Mouse (Mus musculus): Measurements from ENCODE around the gene Maml1. TPM values are rescaled to one million over a fixed set of nuclear protein-coding genes. Genes with fewer than 3 reads are reported as not detected.

The Maml1 gene
- polyA plus RNA-seq, 1 experiment from 2014 or later, result 4.6 TPM

DNA sequence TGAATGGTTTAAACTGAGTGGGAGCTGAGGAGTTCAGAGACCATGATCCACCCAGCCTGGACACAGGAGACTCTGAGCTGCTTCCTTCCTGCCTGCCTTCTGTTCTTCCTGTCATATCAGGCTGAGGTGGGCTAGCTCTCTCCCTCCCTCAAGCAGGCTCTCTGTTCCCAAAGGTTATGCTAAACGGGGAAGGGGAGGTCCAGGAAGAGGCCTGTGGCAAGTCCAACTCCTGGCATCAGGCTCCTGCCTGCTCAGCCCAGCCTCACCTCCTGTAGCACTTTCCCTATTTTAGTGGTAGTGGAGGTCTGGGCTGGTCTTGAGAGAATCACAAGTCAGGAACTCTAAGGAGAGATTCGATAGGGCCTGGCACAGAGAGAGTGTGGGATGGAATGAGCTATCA is 65.7 kb downstream of the Maml1 start:
- peak overlapping the region; percentile 85 for H3K4me3 ChIP-seq (replicated peaks)
- peak overlapping the region; percentile 99 for H3K9ac ChIP-seq (replicated peaks)
- no peaks in the 10 kb centered on the region for H3K9me3 ChIP-seq
- no peak for ATAC-seq
- H3K36me3 ChIP-seq, result peaks cover 6% of the 10 kb centered on the region; the same call in 1 of the 2 replicates
- H3K27me3 ChIP-seq, result peaks cover 12% of the 10 kb centered on the region; the same call in 1 of the 2 replicates
- H3K4me2 ChIP-seq (replicated peaks), result peak overlapping the region; percentile 91
- 33% methylated on average over 2 of the region's 2 CpGs for WGBS
- H3K4me1 ChIP-seq (replicated peaks), result peaks cover 59% of the 10 kb centered on the region
- H3K27ac ChIP-seq, result peak overlapping the region; percentile 95; the same call in 1 of the 2 replicates

DNA sequence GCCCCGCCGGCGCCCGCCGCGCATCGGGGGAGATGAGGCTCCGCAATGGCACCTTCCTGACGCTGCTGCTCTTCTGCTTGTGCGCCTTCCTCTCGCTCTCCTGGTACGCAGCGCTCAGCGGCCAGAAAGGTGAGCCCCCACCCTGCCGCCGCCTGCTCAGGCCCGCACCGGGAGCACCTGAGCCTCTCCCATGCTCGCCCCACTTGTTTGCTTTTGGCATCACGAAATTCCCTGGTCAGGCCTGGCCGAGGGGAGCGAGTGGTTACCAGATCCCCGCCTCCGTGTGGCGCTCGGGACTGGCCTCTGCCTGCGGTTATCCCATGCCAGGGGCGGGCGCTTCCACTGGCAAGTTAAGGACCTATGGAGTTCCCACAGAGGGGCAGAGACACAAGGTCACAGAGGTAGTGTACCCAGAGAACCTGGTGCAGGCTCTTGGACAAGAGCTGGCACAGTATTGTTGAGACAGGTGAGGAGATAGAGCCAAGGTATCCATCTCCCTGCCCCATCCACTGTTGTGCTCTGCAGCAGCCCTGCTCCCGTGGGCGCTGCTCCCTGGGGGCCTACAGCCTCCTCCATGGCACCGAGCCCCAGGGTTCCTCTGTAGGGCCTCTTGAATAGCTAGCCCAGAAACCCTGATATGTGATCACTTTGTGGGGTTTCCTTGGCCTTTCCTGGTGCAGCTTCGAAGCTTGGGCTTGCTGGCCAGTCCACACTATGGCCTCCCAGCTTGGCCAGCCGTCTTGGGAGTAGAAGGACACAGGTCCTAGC is 66.3 kb downstream of the Maml1 start:
- H3K27me3 ChIP-seq, result peaks cover 12% of the 10 kb centered on the region; the same call in 1 of the 2 replicates
- peak overlapping the region; percentile 95 for H3K27ac ChIP-seq
- peaks cover 56% of the 10 kb centered on the region for H3K4me1 ChIP-seq (replicated peaks)
- H3K9ac ChIP-seq (replicated peaks), result peak overlapping the region; percentile 99
- H3K4me2 ChIP-seq (replicated peaks), result peak overlapping the region; percentile 91
- no peaks in the 10 kb centered on the region for H3K9me3 ChIP-seq
- WGBS, result 3% methylated on average over 34 of the region's 34 CpGs
- ATAC-seq, result peak; percentile 35
- H3K36me3 ChIP-seq, result peaks cover 3% of the 10 kb centered on the region; the same call in 1 of the 2 replicates
- peak overlapping the region; percentile 85 for H3K4me3 ChIP-seq (replicated peaks)

DNA sequence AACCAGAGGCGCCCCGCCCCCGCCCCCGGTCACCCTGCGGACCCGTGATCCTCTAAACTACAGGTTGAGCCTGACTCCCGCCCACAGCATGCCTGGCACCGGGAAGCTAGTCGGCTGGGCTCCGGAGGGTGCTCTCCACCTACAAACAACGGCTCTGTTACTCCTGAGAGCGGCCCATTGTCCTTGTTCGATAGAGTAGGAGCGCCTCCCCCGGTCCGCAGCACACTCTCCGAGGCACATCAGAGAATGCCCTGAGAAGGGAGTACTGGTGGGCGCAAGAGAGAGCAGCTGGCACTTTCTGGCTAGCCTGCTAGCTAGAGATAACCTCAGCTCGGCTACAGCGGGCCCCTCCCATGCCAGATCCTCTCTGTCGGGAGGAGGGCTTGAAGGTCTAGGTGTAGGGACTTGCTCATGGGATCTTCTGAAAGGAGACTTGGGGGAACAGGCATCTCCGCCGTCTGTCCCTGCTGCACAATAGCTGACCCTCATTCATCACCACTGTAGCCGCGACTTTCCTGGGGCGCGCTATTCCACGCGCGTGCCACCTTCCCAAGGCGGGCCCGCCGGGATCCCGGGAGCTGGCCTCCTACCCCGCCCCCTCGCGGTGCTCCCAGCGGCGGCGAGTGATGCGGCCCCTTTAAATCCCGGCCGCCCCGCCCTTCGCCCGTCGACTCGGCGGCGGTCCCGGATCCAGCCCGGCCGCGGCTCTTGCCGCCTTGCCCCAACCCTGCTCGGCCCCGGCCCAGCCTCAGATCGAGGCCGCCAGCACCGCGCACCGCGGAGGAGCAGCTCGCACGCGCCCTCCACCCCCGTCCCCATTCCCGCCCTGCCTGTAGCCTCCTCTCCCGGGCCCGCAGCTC is 67.2 kb downstream of the Maml1 start:
- Histone ChIP-seq H3K36me3 (0 out of 2 replicates have a peak, but pooled peaks cover under 1% of the 10 kb centered on the region), H3K4me3 (replicated peaks) (peak overlapping the region; percentile 85), H3K4me1 (replicated peaks) (peaks cover 51% of the 10 kb centered on the region), H3K9ac (replicated peaks) (peak overlapping the region; percentile 99), H3K27me3 (0 out of 2 replicates have a peak, but pooled peaks cover 6% of the 10 kb centered on the region), H3K4me2 (replicated peaks) (peak overlapping the region; percentile 91), H3K27ac (peak overlapping the region; percentile 95), H3K9me3 (no peaks in the 10 kb centered on the region)
- peak; percentile 86 for ATAC-seq
- WGBS, result under 1% methylated on average over 67 of the region's 70 CpGs

DNA sequence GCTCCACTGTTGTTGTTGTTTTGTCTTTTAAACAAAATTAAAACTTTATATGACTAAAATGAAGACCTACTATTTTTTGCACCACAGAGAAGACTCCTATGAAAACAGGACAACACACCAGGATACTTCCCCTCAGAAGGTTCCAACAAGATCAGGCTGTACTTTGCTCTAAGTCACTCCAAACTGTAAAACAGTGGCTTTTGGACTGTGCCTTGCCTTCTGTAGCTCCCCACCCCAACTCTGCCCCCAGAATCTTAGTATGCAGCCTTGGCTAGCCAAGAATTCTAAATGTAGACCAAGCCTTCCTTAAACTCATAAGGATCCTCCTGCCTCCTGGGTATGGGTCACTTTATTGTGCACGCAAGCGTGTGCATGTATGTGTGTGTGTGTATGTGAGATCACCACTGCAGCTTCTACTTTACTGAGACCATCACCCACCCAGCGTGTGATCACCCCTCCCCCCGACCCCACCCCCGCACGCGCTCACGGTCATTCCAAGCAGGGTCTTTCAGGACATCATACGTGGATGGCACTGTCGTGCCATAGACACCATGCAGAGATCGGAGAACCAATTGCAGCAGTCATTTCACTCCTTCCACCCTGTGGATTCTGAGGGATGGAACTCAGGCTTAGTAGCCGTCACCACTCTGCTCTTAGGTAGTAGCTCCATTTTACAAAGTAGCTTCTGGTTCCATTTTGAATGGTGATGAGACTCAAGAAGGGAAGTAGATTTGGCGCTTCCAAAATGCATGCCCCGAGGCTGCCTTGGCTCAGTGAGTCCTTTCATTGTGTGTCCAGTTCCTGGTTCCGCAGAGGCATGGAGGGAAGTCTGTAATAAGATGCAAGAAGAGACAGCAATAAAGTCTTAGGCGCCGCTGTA is 68.1 kb downstream of the Maml1 start:
- Histone ChIP-seq H3K36me3 (0 out of 2 replicates have a peak, but pooled peaks cover 3% of the 10 kb centered on the region), H3K9ac (replicated peaks) (peak overlapping the region; percentile 99), H3K4me3 (replicated peaks) (peak overlapping the region; percentile 85), H3K27me3 (0 out of 2 replicates have a peak, but pooled peaks cover 4% of the 10 kb centered on the region), H3K27ac (peak overlapping the region; percentile 95), H3K9me3 (no peaks in the 10 kb centered on the region), H3K4me2 (replicated peaks) (peak overlapping the region; percentile 91), H3K4me1 (replicated peaks) (peaks cover 47% of the 10 kb centered on the region)
- ATAC-seq, result peak; percentile 27
- 4% methylated on average over 17 of the region's 17 CpGs for WGBS

DNA sequence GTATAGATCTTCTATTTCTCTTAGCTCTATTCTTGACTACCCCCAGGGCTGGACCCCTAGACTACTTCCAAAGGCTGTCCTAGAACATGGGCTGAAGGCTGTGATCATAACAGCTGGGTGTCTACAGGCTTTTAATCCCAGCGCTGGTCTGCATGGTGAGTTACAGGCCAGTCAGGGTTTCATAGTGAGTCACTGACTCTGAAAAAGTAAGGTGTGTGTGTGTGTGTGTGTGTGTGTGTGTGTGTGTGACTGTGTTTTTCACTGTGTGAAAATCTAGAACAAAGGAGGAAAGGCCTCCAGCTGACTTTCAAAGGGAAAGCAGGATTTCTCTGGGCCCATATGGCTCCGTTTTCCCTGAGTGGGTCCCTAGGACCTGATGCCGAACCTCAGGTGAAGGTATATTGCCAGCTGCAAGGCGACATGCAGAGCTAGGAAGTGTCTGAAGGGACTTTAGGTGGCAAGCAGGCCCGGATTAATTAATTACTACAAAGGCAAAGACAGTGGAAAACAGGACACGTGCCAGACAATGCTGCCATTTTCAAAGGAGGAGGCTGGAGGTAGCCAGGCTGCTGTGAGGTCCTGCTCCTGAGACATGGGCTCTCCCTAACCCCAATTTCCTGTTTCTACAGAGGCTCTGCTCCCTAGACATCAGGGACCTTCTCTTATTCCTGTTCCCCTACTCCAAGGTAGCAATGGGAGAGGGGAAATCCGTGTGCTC is 69.4 kb downstream of the Maml1 start:
- H3K27me3 ChIP-seq, result no peaks in the 10 kb centered on the region
- H3K4me2 ChIP-seq (replicated peaks), result peak overlapping the region; percentile 91
- H3K9me3 ChIP-seq, result no peaks in the 10 kb centered on the region
- 53% methylated on average over 7 of the region's 7 CpGs for WGBS
- no peak overlapping the region for H3K27ac ChIP-seq
- H3K36me3 ChIP-seq, result 0 out of 2 replicates have a peak, but pooled peaks cover 3% of the 10 kb centered on the region
- H3K4me1 ChIP-seq (replicated peaks), result peaks cover 44% of the 10 kb centered on the region
- no peak for ATAC-seq
- H3K4me3 ChIP-seq (replicated peaks), result no peak overlapping the region; the same call in 1 of the 2 replicates
- H3K9ac ChIP-seq (replicated peaks), result no peak overlapping the region; the same call in 1 of the 2 replicates

DNA sequence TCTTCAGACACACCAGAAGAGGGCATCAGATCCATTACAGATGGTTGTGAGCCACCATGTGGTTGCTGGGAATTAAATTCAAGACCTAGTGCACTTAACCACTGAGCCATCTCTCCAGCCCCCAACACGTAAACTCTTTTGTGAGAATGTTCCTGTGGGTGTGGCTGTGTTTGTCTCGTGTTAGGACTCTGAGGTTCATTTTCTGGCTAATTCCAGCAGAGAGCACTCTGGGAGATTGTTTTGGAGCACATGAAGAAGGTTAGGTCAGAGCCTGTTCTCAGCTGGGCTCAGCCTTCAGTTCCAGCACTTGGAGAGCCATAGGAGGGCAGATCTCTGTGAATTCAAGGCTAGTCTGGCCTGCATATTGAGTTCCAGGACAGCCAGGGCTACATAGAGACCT is 72.3 kb downstream of the Maml1 start:
- H3K9ac ChIP-seq (replicated peaks), result no peak overlapping the region
- H3K27ac ChIP-seq, result no peak overlapping the region
- no peaks in the 10 kb centered on the region for H3K27me3 ChIP-seq
- 35% methylated on average over 2 of the region's 2 CpGs for WGBS
- peaks cover 37% of the 10 kb centered on the region for H3K4me1 ChIP-seq (replicated peaks)
- no peak overlapping the region for H3K4me2 ChIP-seq (replicated peaks)
- no peak overlapping the region for H3K4me3 ChIP-seq (replicated peaks)
- H3K9me3 ChIP-seq, result no peaks in the 10 kb centered on the region
- ATAC-seq, result no peak
- H3K36me3 ChIP-seq, result 0 out of 2 replicates have a peak, but pooled peaks cover 3% of the 10 kb centered on the region

DNA sequence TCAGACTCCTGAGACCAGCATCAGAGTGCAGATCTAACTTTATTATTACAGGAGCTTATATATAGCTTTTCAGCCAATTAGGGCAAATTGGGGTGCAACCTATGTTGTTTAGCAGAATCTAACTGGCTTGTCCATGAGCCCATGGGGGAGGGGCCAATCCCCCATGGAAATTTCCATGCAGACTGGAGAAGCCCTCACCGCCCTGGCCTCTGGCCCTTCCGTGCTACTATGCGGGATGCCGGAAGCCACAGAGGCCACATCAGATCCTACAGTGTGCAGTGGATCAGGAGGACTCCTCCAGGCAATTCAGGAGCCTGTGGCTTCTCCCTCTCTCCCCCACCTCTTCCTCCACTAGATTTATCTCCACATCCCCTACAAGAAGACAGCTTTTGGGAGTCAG is 74.3 kb downstream of the Maml1 start:
- no peaks in the 10 kb centered on the region for H3K27me3 ChIP-seq
- H3K27ac ChIP-seq, result no peak overlapping the region
- no peak overlapping the region for H3K4me2 ChIP-seq (replicated peaks)
- H3K9me3 ChIP-seq, result no peaks in the 10 kb centered on the region
- H3K9ac ChIP-seq (replicated peaks), result no peak overlapping the region
- 61% methylated on average over 4 of the region's 4 CpGs for WGBS
- ATAC-seq, result no peak
- H3K4me1 ChIP-seq (replicated peaks), result peaks cover 28% of the 10 kb centered on the region
- H3K4me3 ChIP-seq (replicated peaks), result no peak overlapping the region
- 0 out of 2 replicates have a peak, but pooled peaks cover 3% of the 10 kb centered on the region for H3K36me3 ChIP-seq

DNA sequence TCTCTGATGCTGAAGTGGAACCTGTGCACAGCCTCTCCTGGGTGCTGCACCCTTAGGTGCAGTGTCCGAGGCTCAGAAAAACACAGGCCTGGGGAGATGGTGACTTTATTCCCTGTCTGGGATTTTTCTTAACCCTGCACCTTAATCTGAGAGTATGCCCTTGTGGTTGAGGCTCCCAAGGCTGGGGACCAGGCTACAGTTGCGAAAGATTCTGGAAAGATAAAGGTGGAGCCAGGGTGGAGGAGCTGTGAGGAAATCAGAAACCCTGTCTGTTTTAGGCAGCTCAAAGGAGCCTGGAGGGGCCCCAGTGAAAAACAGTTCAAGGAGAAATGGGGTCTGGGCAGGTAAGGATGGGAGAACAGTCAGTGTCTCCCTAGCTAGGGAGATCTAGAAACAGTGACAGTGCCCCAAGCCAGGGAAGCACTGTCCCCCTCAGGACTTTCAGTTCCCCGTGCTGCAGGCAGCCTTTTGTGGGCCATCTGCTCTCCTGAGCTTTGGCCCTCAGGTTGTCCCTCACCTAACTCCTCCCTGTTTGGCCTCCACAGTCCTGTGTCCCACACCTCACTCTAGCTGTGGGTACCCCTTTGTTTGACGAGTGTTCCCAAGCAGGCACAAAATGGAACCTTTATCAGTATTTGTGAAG is 75.3 kb downstream of the Maml1 start:
- WGBS, result 75% methylated on average over 4 of the region's 4 CpGs
- Histone ChIP-seq H3K9ac (replicated peaks) (no peak overlapping the region), H3K4me3 (replicated peaks) (no peak overlapping the region), H3K4me1 (replicated peaks) (peaks cover 23% of the 10 kb centered on the region), H3K4me2 (replicated peaks) (no peak overlapping the region), H3K9me3 (no peaks in the 10 kb centered on the region), H3K27me3 (no peaks in the 10 kb centered on the region), H3K27ac (no peak overlapping the region), H3K36me3 (0 out of 2 replicates have a peak, but pooled peaks cover 3% of the 10 kb centered on the region)
- ATAC-seq, result no peak

DNA sequence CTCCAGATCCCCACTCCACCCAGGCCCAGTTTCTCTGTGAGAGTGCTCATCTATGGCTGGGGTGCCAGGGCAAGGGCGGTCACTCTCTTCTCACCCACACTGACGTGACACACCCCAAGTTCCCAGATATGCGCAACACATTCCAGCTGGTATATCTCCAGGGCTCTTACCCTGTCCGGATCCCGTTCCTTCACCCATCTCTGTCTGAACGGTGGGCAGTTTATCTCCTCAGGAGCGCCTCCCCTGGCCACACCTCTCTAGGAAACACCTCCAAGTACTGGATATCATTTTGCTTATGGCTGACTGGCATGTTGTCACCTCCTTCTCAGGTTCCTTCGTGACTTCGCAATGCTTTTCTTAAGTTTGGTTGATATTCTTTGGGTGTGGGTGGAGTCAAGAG is 76.5 kb downstream of the Maml1 start:
- Histone ChIP-seq H3K4me1 (replicated peaks) (peaks cover 33% of the 10 kb centered on the region), H3K4me2 (replicated peaks) (no peak overlapping the region), H3K36me3 (0 out of 2 replicates have a peak, but pooled peaks cover 3% of the 10 kb centered on the region), H3K27ac (no peak overlapping the region), H3K27me3 (no peaks in the 10 kb centered on the region), H3K9me3 (no peaks in the 10 kb centered on the region), H3K4me3 (replicated peaks) (no peak overlapping the region), H3K9ac (replicated peaks) (no peak overlapping the region)
- WGBS, result 28% methylated on average over 9 of the region's 9 CpGs
- no peak for ATAC-seq

DNA sequence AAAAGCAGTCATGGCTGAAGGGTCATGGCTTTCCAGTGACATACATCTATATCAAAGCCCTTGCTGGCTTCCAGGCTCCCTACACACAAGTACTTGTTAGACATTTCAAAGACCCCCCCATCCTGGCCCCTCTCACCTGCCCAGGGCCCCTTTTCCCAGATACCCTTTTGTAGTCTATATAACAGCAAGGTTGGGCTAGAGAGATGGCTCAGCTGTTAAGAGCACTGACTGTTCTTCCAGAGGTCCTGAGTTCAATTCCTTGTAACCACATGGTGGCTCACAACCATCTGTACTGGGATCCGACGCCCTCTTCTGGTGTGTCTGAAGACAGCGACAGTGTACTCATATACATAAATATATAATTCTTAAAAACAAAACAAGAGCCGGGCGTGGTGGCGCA is 77.5 kb downstream of the Maml1 start:
- Histone ChIP-seq H3K36me3 (no peaks in the 10 kb centered on the region), H3K9me3 (no peaks in the 10 kb centered on the region), H3K4me2 (replicated peaks) (no peak overlapping the region), H3K4me1 (replicated peaks) (peaks cover 33% of the 10 kb centered on the region), H3K4me3 (replicated peaks) (no peak overlapping the region), H3K27me3 (no peaks in the 10 kb centered on the region), H3K27ac (no peak overlapping the region), H3K9ac (replicated peaks) (no peak overlapping the region)
- whole genome bisulfite sequencing, result 87% methylated on average over 6 of the region's 6 CpGs
- ATAC-seq, result no peak
